Mouse (Mus musculus) hindbrain, embryonic 16.5 days (tissue): Measurements from ENCODE around the gene Gm43064. TPM values are rescaled to one million over a fixed set of nuclear protein-coding genes. Genes with fewer than 3 reads are reported as not detected.
"Not testable (repeated sequence)": the region's sequence is repeated elsewhere in the genome, so short reads cannot be mapped to it uniquely, and the experiment has no call there.

Source experiments
- ATAC-seq: fragments of 200-750 bp; cut with Nextera tagmentation; 2 replicates; pipeline ENCODE4 v1.8.0; 2017; ENCODE audit warnings: moderate TSS enrichment, moderate library complexity
- H3K27ac ChIP-seq: fragments of 300-500 bp; sonication (generic); 2 replicates; pipeline ENCODE4 v1.5.1; 2014; ENCODE audit warnings: low read depth, mild to moderate bottlenecking, control low read depth, low read length, moderate library complexity
- H3K27me3 ChIP-seq: fragments of 300-500 bp; sonication (generic); replicated peaks from 2 replicates; pipeline ENCODE4 v1.6.1; 2014; ENCODE audit warnings: low read length; ENCODE audit not compliant: control insufficient read depth, insufficient read depth
- H3K36me3 ChIP-seq: fragments of 300-500 bp; sonication (generic); 2 replicates; pipeline ENCODE4 v1.6.1; 2014; ENCODE audit warnings: mild to moderate bottlenecking, low read length, moderate library complexity, mixed read lengths; ENCODE audit not compliant: control insufficient read depth, insufficient read depth
- H3K4me1 ChIP-seq: fragments of 300-500 bp; sonication (generic); 2 replicates; pipeline ENCODE4 v1.6.1; 2014; ENCODE audit warnings: low read depth, low read length; ENCODE audit not compliant: control insufficient read depth, insufficient read depth
- H3K4me2 ChIP-seq: fragments of 300-500 bp; sonication (generic); 2 replicates; pipeline ENCODE4 v1.6.1; 2014; ENCODE audit warnings: mild to moderate bottlenecking, low read length, control low read depth, moderate library complexity
- H3K4me3 ChIP-seq: fragments of 300-500 bp; sonication (generic); 2 replicates; pipeline ENCODE4 v1.5.1; 2014; ENCODE audit warnings: mild to moderate bottlenecking, low read length, control low read depth, moderate library complexity
- H3K9ac ChIP-seq: fragments of 300-500 bp; sonication (generic); 2 replicates; pipeline ENCODE4 v1.6.1; 2014; ENCODE audit warnings: low read depth, mild to moderate bottlenecking, control low read depth, low read length, moderate library complexity
- H3K9me3 ChIP-seq: fragments of 300-500 bp; sonication (generic); 2 replicates; pipeline ENCODE4 v1.6.1; 2014; ENCODE audit warnings: mild to moderate bottlenecking, low read length, moderate library complexity; ENCODE audit not compliant: control insufficient read depth
- WGBS: fragments of 180-500 bp; shearing (Covaris S2); extraction: QIAGEN DNeasy Blood & Tissue Kit; methylation state at CpG from one replicate; pipeline ENCODE4 v1.1.7; 2014; 5-methylcytosine and 5-hydroxymethylcytosine counted together
- polyA plus RNA-seq: library from polyadenylated mRNA; unstranded; fragments of >200 nt; fragmentation: Nextera tagmentation; extraction: Ambion mirVana; gene quantifications from 2 replicates; pipeline ENCODE4 v1.2.1, GENCODE M21; 2015

Gm43064 gene
- polyA plus RNA-seq, 1 experiment from 2014 or later: 0.24 TPM

GRCm38 (mm10) chr3:103827548-103827947 lies 18.2 kb downstream of the Gm43064 start:
- Histone ChIP-seq H3K27ac (no peak overlapping the region), H3K4me2 (no peak overlapping the region), H3K4me3 (no peak overlapping the region), H3K36me3 (0 out of 2 replicates have a peak, but pooled peaks cover 4% of the 10 kb centered on the region), H3K9ac (no peak overlapping the region), H3K27me3 (no peaks in the 10 kb centered on the region), H3K4me1 (no peaks in the 10 kb centered on the region), H3K9me3 (no peaks in the 10 kb centered on the region)
- no peak for ATAC-seq

- H3K36me3 ChIP-seq: no peaks in the 10 kb centered on the region
- no peak for ATAC-seq
- H3K27ac ChIP-seq: no peak overlapping the region
- H3K9me3 ChIP-seq: no peaks in the 10 kb centered on the region
- WGBS: 90% methylated on average over 3 of the region's 3 CpGs
- H3K4me2 ChIP-seq: no peak overlapping the region
- no peak overlapping the region for H3K9ac ChIP-seq
- no peak overlapping the region for H3K4me3 ChIP-seq
- H3K4me1 ChIP-seq: no peaks in the 10 kb centered on the region
- no peaks in the 10 kb centered on the region for H3K27me3 ChIP-seq
Observed at GRCm38 (mm10) chr3:103829036-103829435, 19.7 kb downstream of the Gm43064 start.

- H3K36me3 ChIP-seq, H3K4me1 ChIP-seq, H3K9ac ChIP-seq, H3K4me2 ChIP-seq, ATAC-seq, H3K27me3 ChIP-seq, H3K4me3 ChIP-seq, H3K9me3 ChIP-seq, H3K27ac ChIP-seq: not testable (repeated sequence)
- 42% methylated on average over 1 of the region's 1 CpGs for WGBS
Observed at GRCm38 (mm10) chr3:103830681-103831080, 21.3 kb downstream of the Gm43064 start.

GRCm38 (mm10) chr3:103831146-103831545 lies 21.8 kb downstream of the Gm43064 start:
- H3K4me3 ChIP-seq: no peak overlapping the region
- no peak overlapping the region for H3K4me2 ChIP-seq
- ATAC-seq: no peak
- no peak overlapping the region for H3K9ac ChIP-seq
- H3K27ac ChIP-seq: no peak overlapping the region
- WGBS: 87% methylated on average over 7 of the region's 7 CpGs
- no peaks in the 10 kb centered on the region for H3K9me3 ChIP-seq
- H3K4me1 ChIP-seq: no peaks in the 10 kb centered on the region
- H3K36me3 ChIP-seq: no peaks in the 10 kb centered on the region
- H3K27me3 ChIP-seq: no peaks in the 10 kb centered on the region

- H3K4me2 ChIP-seq: no peak within 1 kb of the TSS
- no peak for ATAC-seq
- no peaks in the 10 kb centered on the region for H3K9me3 ChIP-seq
- no peaks in the 10 kb centered on the region for H3K4me1 ChIP-seq
- no peaks in the 10 kb centered on the region for H3K36me3 ChIP-seq
- no peak within 1 kb of the TSS for H3K27ac ChIP-seq
- H3K4me3 ChIP-seq: no peak within 1 kb of the TSS
- H3K27me3 ChIP-seq: no peaks in the 10 kb centered on the region
- no peak within 1 kb of the TSS for H3K9ac ChIP-seq
Observed at GRCm38 (mm10) chr3:103832426-103832825, 23.1 kb downstream of the Gm43064 start, which contains the start of gene Bcl2l15. Gene Bcl2l15, plus strand, starts transcription at chr3:103832601.

GRCm38 (mm10) chr3:103834001-103834400 lies 24.6 kb downstream of the Gm43064 start:
- no peak overlapping the region for H3K4me2 ChIP-seq
- H3K4me1 ChIP-seq: no peaks in the 10 kb centered on the region
- no peaks in the 10 kb centered on the region for H3K36me3 ChIP-seq
- no peak for ATAC-seq
- H3K27ac ChIP-seq: no peak overlapping the region
- 89% methylated on average over 2 of the region's 2 CpGs for WGBS
- no peak overlapping the region for H3K9ac ChIP-seq
- no peaks in the 10 kb centered on the region for H3K9me3 ChIP-seq
- H3K27me3 ChIP-seq: no peaks in the 10 kb centered on the region
- no peak overlapping the region for H3K4me3 ChIP-seq

GRCm38 (mm10) chr3:103835272-103835950 lies 26.0 kb downstream of the Gm43064 start:
- Histone ChIP-seq H3K27me3 (no peaks in the 10 kb centered on the region), H3K4me1 (no peaks in the 10 kb centered on the region), H3K9ac (no peak overlapping the region), H3K36me3 (no peaks in the 10 kb centered on the region), H3K27ac (no peak overlapping the region), H3K4me3 (no peak overlapping the region), H3K9me3 (no peaks in the 10 kb centered on the region), H3K4me2 (no peak overlapping the region)
- ATAC-seq: no peak
- WGBS: 78% methylated on average over 6 of the region's 6 CpGs

- no peak overlapping the region for H3K4me3 ChIP-seq
- no peak for ATAC-seq
- H3K27me3 ChIP-seq: no peaks in the 10 kb centered on the region
- no peak overlapping the region for H3K4me2 ChIP-seq
- 79% methylated on average over 10 of the region's 10 CpGs for WGBS
- H3K36me3 ChIP-seq: no peaks in the 10 kb centered on the region
- H3K27ac ChIP-seq: no peak overlapping the region
- H3K4me1 ChIP-seq: no peaks in the 10 kb centered on the region
- H3K9ac ChIP-seq: no peak overlapping the region
- no peaks in the 10 kb centered on the region for H3K9me3 ChIP-seq
Observed at GRCm38 (mm10) chr3:103835951-103836310, 26.6 kb downstream of the Gm43064 start.

- WGBS: 97% methylated on average over 5 of the region's 5 CpGs
- Histone ChIP-seq H3K9me3 (no peaks in the 10 kb centered on the region), H3K4me1 (no peaks in the 10 kb centered on the region), H3K4me3 (no peak overlapping the region), H3K36me3 (no peaks in the 10 kb centered on the region), H3K27ac (no peak overlapping the region), H3K4me2 (no peak overlapping the region), H3K27me3 (no peaks in the 10 kb centered on the region), H3K9ac (no peak overlapping the region)
- ATAC-seq: no peak
Observed at GRCm38 (mm10) chr3:103836453-103836852, 27.1 kb downstream of the Gm43064 start.

GRCm38 (mm10) chr3:103839711-103840110 lies 30.3 kb downstream of the Gm43064 start:
- WGBS: 96% methylated on average over 6 of the region's 6 CpGs
- Histone ChIP-seq H3K9ac (no peak overlapping the region), H3K27ac (no peak overlapping the region), H3K4me3 (no peak overlapping the region), H3K9me3 (no peaks in the 10 kb centered on the region), H3K4me2 (no peak overlapping the region), H3K36me3 (no peaks in the 10 kb centered on the region), H3K4me1 (no peaks in the 10 kb centered on the region), H3K27me3 (no peaks in the 10 kb centered on the region)
- ATAC-seq: no peak
